In the genomic region with DNA sequence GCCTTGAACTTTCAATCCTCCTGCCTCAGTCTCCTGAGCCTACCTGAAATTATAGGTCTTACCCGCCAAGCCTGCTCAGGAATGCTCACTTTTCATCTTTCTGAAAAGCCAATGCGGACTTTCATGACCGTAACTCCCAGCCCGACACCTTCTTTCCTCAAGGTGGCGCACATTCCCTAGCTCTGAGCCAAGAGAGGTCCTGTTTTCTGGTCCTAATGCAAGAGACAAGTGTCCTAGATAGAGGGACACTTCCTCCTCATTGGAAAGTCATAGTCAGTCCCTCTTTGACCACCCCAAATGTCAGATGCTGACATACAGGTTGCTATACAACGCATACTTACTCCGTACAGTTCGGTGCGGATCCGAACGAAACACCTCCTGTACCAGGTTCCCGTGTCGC, we compare ENCODE assay signal across 8 mouse cellular contexts.
DNase-seq lines count a peak whose midpoint lies in the region; ATAC-seq and TF ChIP-seq lines count a peak whose summit lies in the region.

No protein-coding gene starts in this region.

- 70% methylated on average over 13 of the region's 13 CpGs for WGBS in kidney, adult 2 months
- 75% methylated on average over 13 of the region's 13 CpGs for WGBS in kidney, embryonic 15.5 days

- H3K9me3 ChIP-seq in kidney, embryonic 15.5 days (replicated peaks) = no peaks in the 10 kb centered on the region

- H3K4me3 ChIP-seq in kidney, adult 2 months (ENCODE audit: insufficient read depth, low read depth, low read length) = no peak overlapping the region
- no peak overlapping the region for H3K4me3 ChIP-seq in kidney, embryonic 15.5 days (replicated peaks)

- H3K4me1 ChIP-seq in kidney, adult 2 months (ENCODE audit: control insufficient read depth, insufficient read depth, low read length) = no peaks in the 10 kb centered on the region
- H3K4me1 ChIP-seq in kidney, embryonic 15.5 days = no peaks in the 10 kb centered on the region

- TF ChIP-seq CTCF in kidney, adult 2 months (conservative IDR thresholded peaks at IDR 0.05; ENCODE audit: insufficient read depth, insufficient read length, low read depth, low read length) = peak; percentile 50

- no peak for TF ChIP-seq POLR2A in kidney, adult 2 months (IDR thresholded peaks at IDR 0.05; ENCODE audit: low read depth, low read length)

- H3K27ac ChIP-seq in kidney, adult 2 months (ENCODE audit: insufficient read depth, low read depth, low read length) = no peak overlapping the region
- H3K27ac ChIP-seq in kidney, embryonic 15.5 days = no peak overlapping the region

- H3K27me3 ChIP-seq in kidney, adult 2 months (replicated peaks; ENCODE audit: control insufficient read depth, insufficient read depth, low read length) = no peaks in the 10 kb centered on the region
- peaks cover 3% of the 10 kb centered on the region; the same call in 1 of the 2 replicates for H3K27me3 ChIP-seq in kidney, embryonic 15.5 days

- no peak for ATAC-seq in kidney, embryonic 15.5 days (replicated peaks; ENCODE audit: low FRiP score)
- no peak for ATAC-seq in megakaryocyte, adult 5-6 weeks (ENCODE audit: poor library complexity, severe bottlenecking)
- ATAC-seq in activated CD4-positive, CD25-positive, alpha-beta regulatory T cell, adult 4 months = no peak

- H3K4me2 ChIP-seq in kidney, embryonic 15.5 days = no peak overlapping the region

- peak; percentile 16 for DNase-seq in kidney, adult 2 months
- peak; percentile 34 for DNase-seq in thymus, postnatal 4 days
- DNase-seq in thymus, adult 18-20 months = no peak
- peak; percentile 23 to 43 for DNase-seq in cerebellum, postnatal 36 days
- no peak for DNase-seq in layer of hippocampus, adult 9-11 months

- no peaks in the 10 kb centered on the region for H3K36me3 ChIP-seq in kidney, adult 2 months (ENCODE audit: control insufficient read depth, insufficient read depth, low read length)
- no peaks in the 10 kb centered on the region for H3K36me3 ChIP-seq in kidney, embryonic 15.5 days

- H3K9ac ChIP-seq in kidney, embryonic 15.5 days = no peak overlapping the region

Comparison
In these comparisons a context has a peak if more than half of its experiments do, and no peak if none do; other contexts are left out.
1. DNase-seq: peak in kidney, adult 2 months (single experiment), thymus, postnatal 4 days (single experiment) and cerebellum, postnatal 36 days (2 of 2); none in thymus, adult 18-20 months (0 of 2) and layer of hippocampus, adult 9-11 months (single experiment).